Mouse (Mus musculus) ES-E14 (cell line): ENCODE measurements at regions not wholly inside any gene's neighbourhood (a gene's known extent, or its start where the extent isn't known, plus 50 kb on each side); places are given as distances from the start of the nearest gene placed in this dataset.
A peak's percentile ranks its signal among the peaks of the same experiment; 100 is the strongest.

Experiments
- DNase-seq: peaks from one replicate; pipeline ENCODE4 v3.0.0-alpha.2; 2013; ENCODE audit warnings: low read depth, low spot score
- H3K27ac ChIP-seq: 2 replicates; pipeline ENCODE4 v1.5.1; 2012; ENCODE audit warnings: low read depth, mild to moderate bottlenecking, low read length, moderate library complexity, mixed read lengths; ENCODE audit not compliant: poor library complexity, insufficient read depth, severe bottlenecking
- H3K36me3 ChIP-seq: 2 replicates; pipeline ENCODE4 v1.6.1; 2012; ENCODE audit warnings: mild to moderate bottlenecking, low read length, moderate library complexity, mixed read lengths; ENCODE audit not compliant: control insufficient read depth, poor library complexity, insufficient read depth, severe bottlenecking
- H3K4me1 ChIP-seq, 2 experiments: fragments of 150-350 bp in 1 of 2; sonication (generic) in 1 of 2; 2 replicates each; pipeline ENCODE4 v1.6.1; 2012; ENCODE audit warnings: low read length in 2 of 2, mild to moderate bottlenecking in 1 of 2, mixed read lengths in 1 of 2; ENCODE audit not compliant: control insufficient read depth in 2 of 2, insufficient read depth in 2 of 2, poor library complexity in 1 of 2
- H3K4me3 ChIP-seq, 2 experiments: fragments of 150-350 bp in 1 of 2; sonication (generic) in 1 of 2; 2 replicates each; pipeline ENCODE4 v1.5.1; 2012; ENCODE audit warnings: low read length in 2 of 2, low read depth in 1 of 2, mild to moderate bottlenecking in 1 of 2, mixed read lengths in 1 of 2; ENCODE audit not compliant: insufficient read depth in 1 of 2, poor library complexity in 1 of 2, severe bottlenecking in 1 of 2
- H3K9ac ChIP-seq: 2 replicates; pipeline ENCODE4 v1.6.1; 2012; ENCODE audit warnings: low read depth, mild to moderate bottlenecking, low read length, mixed read lengths; ENCODE audit not compliant: poor library complexity, insufficient read depth, severe bottlenecking
- H3K9me3 ChIP-seq: fragments of 150-350 bp; sonication (generic); 2 replicates; pipeline ENCODE4 v1.6.1; 2012; ENCODE audit warnings: low read depth, mild to moderate bottlenecking, low read length; ENCODE audit not compliant: control insufficient read depth, insufficient read depth
- CHD2 ChIP-seq: IDR thresholded peaks from 2 replicates; pipeline ENCODE4 v1.6.1; 2014; ENCODE audit warnings: mild to moderate bottlenecking, low read depth, low read length, inconsistent platforms
- HCFC1 ChIP-seq: IDR thresholded peaks from 2 replicates; pipeline ENCODE4 v1.6.1; 2012; ENCODE audit warnings: low read length, inconsistent platforms, borderline replicate concordance; ENCODE audit not compliant: insufficient read depth
- MAFK ChIP-seq: IDR thresholded peaks from 2 replicates; pipeline ENCODE4 v1.6.1; 2014; ENCODE audit warnings: mild to moderate bottlenecking, low read depth, low read length, inconsistent platforms; ENCODE audit not compliant: insufficient read depth
- ZC3H11A ChIP-seq: IDR thresholded peaks from 2 replicates; pipeline ENCODE4 v1.6.1; 2012; ENCODE audit warnings: low read depth, mild to moderate bottlenecking, inconsistent platforms, low read length, borderline replicate concordance
- ZNF384 ChIP-seq: IDR thresholded peaks from 2 replicates; pipeline ENCODE4 v1.6.1; 2012; ENCODE audit warnings: low read depth, low read length, inconsistent platforms
- in situ Hi-C, 2 experiments: fragments of 600-800 bp; cut with MboI; formaldehyde crosslinking; loops; one replicate each; pipeline ENCODE4 v1.15.1; 2025; ENCODE audit warnings: low sequenced_read_pairs in 2 of 2, inconsistent platforms in 1 of 2; ENCODE audit not compliant: unreplicated experiment in 2 of 2

GRCm38 (mm10) chr10:120298293-120298927, 71.5 kb downstream of the Llph start:
- no peak for DNase-seq

GRCm38 (mm10) chr10:120306010-120306409, 79.1 kb downstream of the Llph start:
- Histone ChIP-seq H3K9me3 (no peaks in the 10 kb centered on the region), H3K4me3 (no peak overlapping the region), H3K36me3 (no peaks in the 10 kb centered on the region), H3K4me1 (no peaks in the 10 kb centered on the region), H3K27ac (no peak overlapping the region), H3K9ac (no peak overlapping the region)
- in situ Hi-C loops, result no loop called here
- TF ChIP-seq MAFK, result no peak
- peak; percentile 29; the same call in 1 of the 2 replicates for TF ChIP-seq ZC3H11A
- TF ChIP-seq CHD2, result no peak
- TF ChIP-seq HCFC1, result no peak
- DNase-seq, result no peak

More at GRCm38 (mm10) chr10:120298293-120298927, 71.5 kb downstream of the Llph start:
- H3K9ac ChIP-seq, result no peak overlapping the region; the same call in 1 of the 2 replicates
- H3K4me3 ChIP-seq, result peak overlapping the region in 1 of 2 experiments; percentile 2; a peak in 1 of 4 replicates
- H3K36me3 ChIP-seq, result no peaks in the 10 kb centered on the region
- H3K4me1 ChIP-seq, result no peaks in the 10 kb centered on the region
- H3K9me3 ChIP-seq, result no peaks in the 10 kb centered on the region
- in situ Hi-C loops, result no loop called here
- no peak overlapping the region for H3K27ac ChIP-seq
- no peak for TF ChIP-seq HCFC1

GRCm38 (mm10) chr10:120308681-120309080, 81.8 kb downstream of the Llph start:
- no peak overlapping the region for H3K4me3 ChIP-seq
- H3K9me3 ChIP-seq, result no peaks in the 10 kb centered on the region
- H3K4me1 ChIP-seq, result no peaks in the 10 kb centered on the region
- H3K27ac ChIP-seq, result no peak overlapping the region
- DNase-seq, result no peak
- TF ChIP-seq MAFK, result no peak
- TF ChIP-seq ZC3H11A, result no peak
- TF ChIP-seq CHD2, result no peak
- TF ChIP-seq ZNF384, result no peak
- TF ChIP-seq HCFC1, result no peak
- no peak overlapping the region for H3K9ac ChIP-seq
- no peaks in the 10 kb centered on the region for H3K36me3 ChIP-seq
- in situ Hi-C loops, result no loop called here
